Mouse (Mus musculus) limb, embryonic 14.5 days (tissue): Measurements from ENCODE around the gene Gm12185. TPM values are rescaled to one million over a fixed set of nuclear protein-coding genes. Genes with fewer than 3 reads are reported as not detected.
"Not testable (repeated sequence)": the region's sequence is repeated elsewhere in the genome, so short reads cannot be mapped to it uniquely, and the experiment has no call there.

Experiments
- ATAC-seq: fragments of 200-750 bp; cut with Nextera tagmentation; 2 replicates; pipeline ENCODE4 v1.8.0; 2017; ENCODE audit warnings: low read depth, moderate number of reproducible peaks, moderate TSS enrichment; ENCODE audit not compliant: low FRiP score
- DNase-seq: peaks from one replicate; pipeline ENCODE4 v3.0.0-alpha.2; 2015; ENCODE audit warnings: low spot score
- H3K27ac ChIP-seq: fragments of 300-500 bp; sonication (generic); replicated peaks from 2 replicates; pipeline ENCODE4 v1.5.1; 2014; ENCODE audit warnings: low read depth, mild to moderate bottlenecking, low read length, moderate library complexity, mixed read lengths
- H3K27me3 ChIP-seq: fragments of 300-500 bp; sonication (generic); 2 replicates; pipeline ENCODE4 v1.6.1; 2014; ENCODE audit warnings: low read length, mixed read lengths; ENCODE audit not compliant: control insufficient read depth, insufficient read depth
- H3K36me3 ChIP-seq: fragments of 300-500 bp; sonication (generic); 2 replicates; pipeline ENCODE4 v1.6.1; 2014; ENCODE audit warnings: mild to moderate bottlenecking, low read length, moderate library complexity, mixed read lengths; ENCODE audit not compliant: control insufficient read depth, insufficient read depth
- H3K4me1 ChIP-seq: fragments of 300-500 bp; sonication (generic); 2 replicates; pipeline ENCODE4 v1.6.1; 2014; ENCODE audit warnings: antibody characterized with exemption, low read length, mixed read lengths; ENCODE audit not compliant: control insufficient read depth, insufficient read depth
- H3K4me2 ChIP-seq: fragments of 300-500 bp; sonication (generic); replicated peaks from 2 replicates; pipeline ENCODE4 v1.6.1; 2014; ENCODE audit warnings: low read depth, mild to moderate bottlenecking, low read length, moderate library complexity; ENCODE audit not compliant: severe bottlenecking
- H3K4me3 ChIP-seq: fragments of 300-500 bp; sonication (generic); replicated peaks from 2 replicates; pipeline ENCODE4 v1.5.1; 2014; ENCODE audit warnings: low read length
- H3K9ac ChIP-seq: fragments of 300-500 bp; sonication (generic); 2 replicates; pipeline ENCODE4 v1.6.1; 2014; ENCODE audit warnings: mild to moderate bottlenecking, low read depth, low read length, moderate library complexity; ENCODE audit not compliant: severe bottlenecking
- H3K9me3 ChIP-seq: fragments of 300-500 bp; sonication (generic); 2 replicates; pipeline ENCODE4 v1.6.1; 2016; ENCODE audit warnings: low read length; ENCODE audit not compliant: control insufficient read depth
- WGBS: fragments of 180-500 bp; shearing (Covaris S2); extraction: QIAGEN DNeasy Blood & Tissue Kit; methylation state at CpG from one replicate; pipeline ENCODE4 v1.1.7; 2014; 5-methylcytosine and 5-hydroxymethylcytosine counted together
- polyA plus RNA-seq, 2 experiments: library from polyadenylated mRNA; depleted of rRNA in 1 of 2; stranded (reverse) in 1 of 2; unstranded in 1 of 2; fragments of >200 nt; fragmentation: Nextera tagmentation in 1 of 2; extraction: Ambion mirVana in 1 of 2; gene quantifications; 2 replicates each; pipeline versions ENCODE4 v1.2.1 to v1.2.3; 2012 to 2014

Gene Gm12185
- polyA plus RNA-seq, 2 experiments: 0.04 to 0.06 TPM

GRCm38 (mm10) chr11:48988219-48988618 lies 3.8 kb downstream of the Gm12185 start:
- H3K27me3 ChIP-seq, H3K9ac ChIP-seq, H3K4me3 ChIP-seq, H3K9me3 ChIP-seq, H3K27ac ChIP-seq, H3K4me1 ChIP-seq, H3K36me3 ChIP-seq, H3K4me2 ChIP-seq, DNase-seq, ATAC-seq: not testable (repeated sequence)
- WGBS: 85% methylated on average over 2 of the region's 3 CpGs

DNA sequence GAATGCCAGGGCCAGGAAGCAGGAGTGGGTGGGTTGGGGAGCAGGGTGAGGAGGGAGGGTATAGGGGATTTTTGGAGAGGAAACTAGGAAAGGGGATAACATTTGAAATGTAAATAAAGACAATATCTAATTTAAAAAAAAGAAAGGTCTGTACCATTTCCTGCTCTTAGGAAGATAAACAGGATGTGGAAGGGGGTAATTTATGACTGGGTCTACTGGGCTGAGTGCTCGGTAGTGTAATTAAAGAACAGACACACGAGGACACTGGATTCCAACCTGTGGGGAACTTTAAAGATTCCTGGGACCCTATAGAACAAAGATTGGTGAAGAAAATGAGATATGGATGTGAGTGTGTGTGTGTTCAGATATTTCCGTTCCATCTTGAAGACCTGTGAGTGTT lies 9.2 kb downstream of the Gm12185 start:
- WGBS: no CpG with 5 or more reads among the region's 3 CpGs
- H3K9ac ChIP-seq, H3K27ac ChIP-seq, H3K4me2 ChIP-seq, H3K27me3 ChIP-seq, H3K4me1 ChIP-seq, ATAC-seq, DNase-seq, H3K4me3 ChIP-seq, H3K36me3 ChIP-seq, H3K9me3 ChIP-seq: not testable (repeated sequence)

DNA sequence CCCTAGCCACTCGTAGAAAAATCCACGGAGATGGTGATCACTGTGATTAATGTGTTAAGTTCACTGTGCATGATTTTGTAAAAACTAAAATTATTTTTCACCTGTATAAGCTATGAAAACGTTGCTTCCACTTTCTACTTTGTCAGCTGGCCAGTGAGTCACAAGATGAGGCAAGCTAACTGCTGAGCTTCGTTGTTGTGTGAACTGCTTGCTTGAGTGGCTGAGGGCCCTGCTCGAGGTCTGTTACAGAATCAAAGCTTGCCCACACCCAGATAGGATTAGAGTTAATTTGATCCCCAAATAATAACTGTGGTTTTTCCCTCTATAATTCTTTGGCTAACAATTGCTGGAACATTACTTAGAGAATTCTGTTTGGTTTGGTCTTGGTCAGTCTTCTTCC lies 12.0 kb downstream of the Gm12185 start:
- not testable (repeated sequence) for ATAC-seq, H3K36me3 ChIP-seq, H3K4me3 ChIP-seq, H3K9me3 ChIP-seq, H3K4me2 ChIP-seq, H3K27ac ChIP-seq, DNase-seq, H3K9ac ChIP-seq, H3K4me1 ChIP-seq, H3K27me3 ChIP-seq
- WGBS: no CpG with 5 or more reads among the region's 5 CpGs

GRCm38 (mm10) chr11:48979251-48979650 lies 12.8 kb downstream of the Gm12185 start, which contains the start of gene 9930111J21Rik1:
Gene 9930111J21Rik1 (minus strand): TSS chr11:48979398.
- not testable (repeated sequence) for H3K4me1 ChIP-seq, H3K27ac ChIP-seq, H3K36me3 ChIP-seq, H3K9ac ChIP-seq, ATAC-seq, DNase-seq, H3K4me2 ChIP-seq, H3K27me3 ChIP-seq, H3K4me3 ChIP-seq, H3K9me3 ChIP-seq
- no CpG with 5 or more reads among the region's 3 CpGs for WGBS

DNA sequence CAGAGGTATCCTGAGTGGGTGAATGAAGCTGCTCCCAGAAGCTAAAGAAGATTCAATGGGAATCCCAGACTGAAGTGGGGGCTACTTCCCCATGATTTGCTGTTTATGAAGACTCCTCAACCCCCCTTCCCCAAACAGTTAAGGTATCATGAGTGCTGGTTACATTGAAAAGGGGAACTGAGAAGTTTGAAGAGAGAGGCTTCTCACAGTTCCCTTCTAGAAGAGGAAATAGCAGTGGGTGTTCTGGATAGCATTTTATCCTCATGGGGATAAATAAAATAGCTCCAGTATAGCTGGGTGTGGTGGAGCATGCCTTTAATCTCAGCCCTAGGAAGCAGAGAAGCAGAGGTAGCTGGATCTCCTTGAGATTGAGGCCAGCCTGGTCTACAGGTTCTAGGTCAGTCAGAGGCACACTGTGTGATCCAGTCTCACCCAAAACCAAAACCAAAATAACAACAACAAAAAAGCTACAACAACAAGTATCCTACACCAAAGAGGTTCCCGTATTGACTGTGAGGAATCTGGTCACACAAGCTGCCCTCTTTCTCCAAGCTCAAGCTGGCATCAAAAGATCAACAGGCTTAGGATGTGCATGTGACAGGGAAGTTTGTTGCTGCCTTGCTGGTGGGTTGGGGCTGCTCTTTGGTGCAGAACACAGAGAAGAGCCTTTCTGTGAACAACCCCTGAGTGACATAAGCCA lies 13.6 kb downstream of the Gm12185 start, which contains the start of gene Olfr56:
Olfr56 (plus strand) TSS at position 650 of the 700 bp plus-strand sequence.
- H3K36me3 ChIP-seq, H3K27ac ChIP-seq, H3K9ac ChIP-seq, ATAC-seq, H3K4me3 ChIP-seq, H3K4me2 ChIP-seq, H3K9me3 ChIP-seq, H3K4me1 ChIP-seq, DNase-seq, H3K27me3 ChIP-seq: not testable (repeated sequence)
- no CpG with 5 or more reads among the region's 1 CpGs for WGBS

GRCm38 (mm10) chr11:48974686-48975085 lies 17.3 kb downstream of the Gm12185 start:
- no CpG with 5 or more reads among the region's 1 CpGs for WGBS
- H3K27ac ChIP-seq, H3K27me3 ChIP-seq, ATAC-seq, H3K4me3 ChIP-seq, H3K4me1 ChIP-seq, DNase-seq, H3K36me3 ChIP-seq, H3K9ac ChIP-seq, H3K9me3 ChIP-seq, H3K4me2 ChIP-seq: not testable (repeated sequence)

DNA sequence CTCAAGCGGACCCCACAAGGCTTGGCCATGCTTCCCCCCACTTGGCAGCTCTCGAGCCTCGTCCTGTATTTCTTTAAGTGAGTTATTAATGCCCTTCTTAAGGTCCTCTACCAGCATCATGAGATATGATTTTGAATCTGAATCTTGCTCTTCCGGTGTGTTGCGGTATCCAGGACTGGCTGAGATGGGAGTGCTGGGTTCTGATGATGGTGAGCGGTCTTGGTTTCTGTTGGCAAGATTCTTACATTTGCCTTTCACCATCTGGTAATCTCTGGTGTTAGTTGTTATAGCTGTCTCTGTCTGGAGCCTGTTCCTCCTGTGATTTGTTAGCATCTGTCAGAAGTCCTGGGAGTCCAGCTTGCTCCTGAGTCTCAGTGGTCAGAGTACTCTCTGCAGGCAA lies 45.9 kb downstream of the Gm12185 start, which contains the start of gene Psme2b:
Psme2b (minus strand) TSS at position 101 of the 400 bp plus-strand sequence.
- WGBS: 94% methylated on average over 6 of the region's 6 CpGs
- DNase-seq, H3K36me3 ChIP-seq, H3K4me1 ChIP-seq, H3K4me3 ChIP-seq, H3K27ac ChIP-seq, H3K27me3 ChIP-seq, H3K9ac ChIP-seq, ATAC-seq, H3K4me2 ChIP-seq, H3K9me3 ChIP-seq: not testable (repeated sequence)

GRCm38 (mm10) chr11:48939286-48939685 lies 52.7 kb downstream of the Gm12185 start:
- not testable (repeated sequence) for H3K4me2 ChIP-seq, H3K9ac ChIP-seq, H3K27me3 ChIP-seq, H3K36me3 ChIP-seq, H3K4me3 ChIP-seq, H3K4me1 ChIP-seq, DNase-seq, H3K27ac ChIP-seq, H3K9me3 ChIP-seq, ATAC-seq
